Mouse (Mus musculus) stomach, embryonic 14.5 days (tissue): Measurements from ENCODE around the gene Grin1. TPM values are rescaled to one million over a fixed set of nuclear protein-coding genes. Genes with fewer than 3 reads are reported as not detected.
"Not testable (repeated sequence)": the region's sequence is repeated elsewhere in the genome, so short reads cannot be mapped to it uniquely, and the experiment has no call there.

Experiments
- ATAC-seq: fragments of 200-750 bp; cut with Nextera tagmentation; 2 replicates; pipeline ENCODE4 v1.8.0; 2017; ENCODE audit warnings: low read depth, moderate TSS enrichment; ENCODE audit not compliant: insufficient number of reproducible peaks, insufficient read depth, low FRiP score
- H3K27ac ChIP-seq: fragments of 300-500 bp; sonication (generic); 2 replicates; pipeline ENCODE4 v1.5.1; 2014; ENCODE audit warnings: mild to moderate bottlenecking, low read length, moderate library complexity, mixed read lengths
- H3K27me3 ChIP-seq: fragments of 300-500 bp; sonication (generic); 2 replicates; pipeline ENCODE4 v1.6.1; 2014; ENCODE audit warnings: low read length, control low read depth, mixed read lengths; ENCODE audit not compliant: control insufficient read depth, insufficient read depth
- H3K36me3 ChIP-seq: fragments of 300-500 bp; sonication (generic); 2 replicates; pipeline ENCODE4 v1.6.1; 2014; ENCODE audit warnings: mild to moderate bottlenecking, control low read depth, low read length, moderate library complexity, mixed read lengths; ENCODE audit not compliant: control insufficient read depth, insufficient read depth
- H3K4me1 ChIP-seq: fragments of 300-500 bp; sonication (generic); 2 replicates; pipeline ENCODE4 v1.6.1; 2014; ENCODE audit warnings: low read length, control low read depth, mixed read lengths; ENCODE audit not compliant: control insufficient read depth, insufficient read depth
- H3K4me2 ChIP-seq: fragments of 300-500 bp; sonication (generic); replicated peaks from 2 replicates; pipeline ENCODE4 v1.6.1; 2014; ENCODE audit warnings: low read depth, low read length, control low read depth
- H3K4me3 ChIP-seq: fragments of 300-500 bp; sonication (generic); 2 replicates; pipeline ENCODE4 v1.5.1; 2014; ENCODE audit warnings: low read depth, low read length, control low read depth
- H3K9ac ChIP-seq: fragments of 300-500 bp; sonication (generic); replicated peaks from 2 replicates; pipeline ENCODE4 v1.6.1; 2014; ENCODE audit warnings: low read depth, mild to moderate bottlenecking, control low read depth, low read length, moderate library complexity, mixed read lengths
- H3K9me3 ChIP-seq: fragments of 300-500 bp; sonication (generic); 2 replicates; pipeline ENCODE4 v1.6.1; 2016; ENCODE audit warnings: low read depth, low read length, control low read depth; ENCODE audit not compliant: control insufficient read depth
- WGBS: fragments of 180-500 bp; shearing (Covaris S2); extraction: QIAGEN DNeasy Blood & Tissue Kit; methylation state at CpG from one replicate; pipeline ENCODE4 v1.1.7; 2014; 5-methylcytosine and 5-hydroxymethylcytosine counted together
- polyA plus RNA-seq: library from polyadenylated mRNA; unstranded; fragments of >200 nt; fragmentation: Nextera tagmentation; extraction: Ambion mirVana; gene quantifications from 2 replicates; pipeline ENCODE4 v1.2.1, GENCODE M21; 2014

Grin1 gene
- polyA plus RNA-seq, 1 experiment from 2014 or later = 1.8 TPM

GRCm38 (mm10) chr2:25262795-25263622, 56.0 kb downstream of the Grin1 start:
- H3K27me3 ChIP-seq = no peaks in the 10 kb centered on the region; the same call in none of the 2 replicates
- under 1% methylated on average over 82 of the region's 82 CpGs for WGBS
- no peaks in the 10 kb centered on the region; the same call in 1 of the 2 replicates for H3K36me3 ChIP-seq
- H3K9ac ChIP-seq = peak overlapping the region; percentile 23
- peak overlapping the region; percentile 50 for H3K4me3 ChIP-seq
- peaks cover 9% of the 10 kb centered on the region; the same call in 1 of the 2 replicates for H3K4me1 ChIP-seq
- no peak for ATAC-seq
- H3K9me3 ChIP-seq = no peaks in the 10 kb centered on the region
- H3K4me2 ChIP-seq = peak overlapping the region; percentile 99
- no peak overlapping the region for H3K27ac ChIP-seq

- Histone ChIP-seq H3K36me3 (no peaks in the 10 kb centered on the region), H3K9me3 (no peaks in the 10 kb centered on the region), H3K9ac (peak within 1 kb of the TSS; percentile 23), H3K27ac (no peak within 1 kb of the TSS), H3K4me1 (peaks cover 9% of the 10 kb centered on the region; the same call in 1 of the 2 replicates), H3K27me3 (no peaks in the 10 kb centered on the region; the same call in none of the 2 replicates), H3K4me3 (peak within 1 kb of the TSS; percentile 50), H3K4me2 (peak within 1 kb of the TSS; percentile 99)
- under 1% methylated on average over 39 of the region's 39 CpGs for WGBS
- peak; percentile 97 for ATAC-seq
Measured at GRCm38 (mm10) chr2:25262291-25262767, 56.7 kb downstream of the Grin1 start, which contains the start of gene Tprn. TSS of gene Tprn (plus strand) at chr2:25262618.

- 48% methylated on average over 11 of the region's 12 CpGs for WGBS
- peak overlapping the region; percentile 99 for H3K4me2 ChIP-seq
- H3K9ac ChIP-seq = no peak overlapping the region
- no peaks in the 10 kb centered on the region for H3K36me3 ChIP-seq
- no peaks in the 10 kb centered on the region for H3K9me3 ChIP-seq
- no peak for ATAC-seq
- no peak overlapping the region for H3K27ac ChIP-seq
- H3K4me3 ChIP-seq = peak overlapping the region; percentile 50
- peaks cover 9% of the 10 kb centered on the region; the same call in 1 of the 2 replicates for H3K4me1 ChIP-seq
- H3K27me3 ChIP-seq = no peaks in the 10 kb centered on the region; the same call in none of the 2 replicates
Measured at GRCm38 (mm10) chr2:25261870-25262269, 57.1 kb downstream of the Grin1 start.

GRCm38 (mm10) chr2:25258887-25259286, 60.1 kb downstream of the Grin1 start:
- WGBS = 60% methylated on average over 2 of the region's 2 CpGs
- no peaks in the 10 kb centered on the region; the same call in none of the 2 replicates for H3K27me3 ChIP-seq
- H3K4me2 ChIP-seq = no peak overlapping the region
- H3K9ac ChIP-seq = no peak overlapping the region
- H3K36me3 ChIP-seq = no peaks in the 10 kb centered on the region
- ATAC-seq = no peak
- no peak overlapping the region for H3K4me3 ChIP-seq
- no peak overlapping the region for H3K27ac ChIP-seq
- no peaks in the 10 kb centered on the region for H3K9me3 ChIP-seq
- H3K4me1 ChIP-seq = peaks cover 17% of the 10 kb centered on the region

- H3K36me3 ChIP-seq, H3K27me3 ChIP-seq, H3K27ac ChIP-seq, H3K9me3 ChIP-seq, ATAC-seq, H3K4me2 ChIP-seq, H3K4me3 ChIP-seq, H3K9ac ChIP-seq: not testable (repeated sequence)
- 80% methylated on average over 5 of the region's 5 CpGs for WGBS
- peaks cover 11% of the 10 kb centered on the region for H3K4me1 ChIP-seq
Measured at GRCm38 (mm10) chr2:25257250-25257649, 61.7 kb downstream of the Grin1 start.

- 53% methylated on average over 11 of the region's 12 CpGs for WGBS
- H3K9me3 ChIP-seq = not testable (repeated sequence)
Measured at GRCm38 (mm10) chr2:25256443-25257109, 62.4 kb downstream of the Grin1 start.

GRCm38 (mm10) chr2:25255284-25255779, 63.7 kb downstream of the Grin1 start, which contains the start of gene Tmem203:
TSS of gene Tmem203 (plus strand) at chr2:25255439.
- Histone ChIP-seq H3K4me1 (peaks cover 11% of the 10 kb centered on the region), H3K4me2 (peak within 1 kb of the TSS; percentile 97), H3K4me3 (peak within 1 kb of the TSS; percentile 98), H3K27me3 (no peaks in the 10 kb centered on the region), H3K27ac (peak within 1 kb of the TSS; percentile 41), H3K36me3 (peaks cover 14% of the 10 kb centered on the region), H3K9ac (peak within 1 kb of the TSS; percentile 78), H3K9me3 (no peaks in the 10 kb centered on the region)
- peak; percentile 87 for ATAC-seq
- under 1% methylated on average over 39 of the region's 39 CpGs for WGBS

More at GRCm38 (mm10) chr2:25256443-25257109, 62.4 kb downstream of the Grin1 start:
- H3K9ac ChIP-seq, H3K27ac ChIP-seq, ATAC-seq, H3K36me3 ChIP-seq, H3K27me3 ChIP-seq: not testable (repeated sequence)
- Histone ChIP-seq H3K4me3 (peak overlapping the region; percentile 98), H3K4me1 (peaks cover 11% of the 10 kb centered on the region), H3K4me2 (peak overlapping the region; percentile 97)

GRCm38 (mm10) chr2:25252331-25252730, 66.7 kb downstream of the Grin1 start:
- no peak for ATAC-seq
- whole genome bisulfite sequencing = 82% methylated on average over 1 of the region's 1 CpGs
- H3K9ac ChIP-seq = no peak overlapping the region
- H3K4me2 ChIP-seq = no peak overlapping the region
- no peaks in the 10 kb centered on the region for H3K9me3 ChIP-seq
- peaks cover 31% of the 10 kb centered on the region for H3K36me3 ChIP-seq
- H3K4me1 ChIP-seq = peaks cover 11% of the 10 kb centered on the region
- no peaks in the 10 kb centered on the region for H3K27me3 ChIP-seq
- no peak overlapping the region for H3K4me3 ChIP-seq
- H3K27ac ChIP-seq = no peak overlapping the region
